Mouse (Mus musculus) heart, embryonic 15.5 days (tissue): ENCODE data around the gene Ropn1. TPM values are rescaled to one million over a fixed set of nuclear protein-coding genes. Genes with fewer than 3 reads are reported as not detected.

Experiments used
- polyA plus RNA-seq: library from polyadenylated mRNA; unstranded; fragments of >200 nt; fragmentation: Nextera tagmentation; extraction: Ambion mirVana; gene quantifications from 2 replicates; pipeline ENCODE4 v1.2.1, GENCODE M21; 2015

Ropn1 gene
- polyA plus RNA-seq, 1 experiment from 2014 or later: 0.24 TPM

Other genes with a start within 250 kb of the Ropn1 start
- 30.1 and 32.8 TPM in 2 replicates for gene Kalrn, start 76.4 kb upstream of the Ropn1 start, polyA plus RNA-seq
- 4.0 and 4.5 TPM in 2 replicates for gene Ccdc14, start 40.7 kb downstream of the Ropn1 start, polyA plus RNA-seq
- gene Mylk, start 95.3 kb downstream of the Ropn1 start, polyA plus RNA-seq: 10.1 and 22.3 TPM in 2 replicates